Mouse (Mus musculus): Measurements from ENCODE around the gene Zmiz1.

- TF ChIP-seq CTCF (IDR thresholded peaks at IDR 0.05; ENCODE audit: control insufficient read depth, insufficient read depth, insufficient read length) (no peak), MAX (IDR thresholded peaks at IDR 0.05) (no peak), USF1 (IDR thresholded peaks at IDR 0.05; ENCODE audit: low read depth) (no peak)
Observed at GRCm38 (mm10) chr14:25491961-25492360, 33.0 kb downstream of the Zmiz1 start.

Measured in C2C12 (cell line).